Mouse (Mus musculus) kidney, adult 2 months (tissue): Measurements from ENCODE around the gene Insm2. TPM values are rescaled to one million over a fixed set of nuclear protein-coding genes. Genes with fewer than 3 reads are reported as not detected.
"Not testable (repeated sequence)": the region's sequence is repeated elsewhere in the genome, so short reads cannot be mapped to it uniquely, and the experiment has no call there.

ENCODE experiments used
- DNase-seq: peaks from one replicate; pipeline ENCODE4 v3.0.0; 2021
- H3K27ac ChIP-seq: fragments of 200-500 bp; 2 replicates; pipeline ENCODE4 v1.5.1; 2012; ENCODE audit warnings: low read depth, low read length, control low read depth, inconsistent platforms; ENCODE audit not compliant: insufficient read depth
- H3K27me3 ChIP-seq: fragments of 200-500 bp; replicated peaks from 2 replicates; pipeline ENCODE4 v1.6.1; 2012; ENCODE audit warnings: mild to moderate bottlenecking, moderate library complexity, low read length, inconsistent platforms; ENCODE audit not compliant: control insufficient read depth, insufficient read depth
- H3K36me3 ChIP-seq: fragments of 200-500 bp; 2 replicates; pipeline ENCODE4 v1.6.1; 2012; ENCODE audit warnings: mild to moderate bottlenecking, moderate library complexity, low read length, inconsistent platforms; ENCODE audit not compliant: control insufficient read depth, insufficient read depth
- H3K4me1 ChIP-seq: fragments of 200-500 bp; 2 replicates; pipeline ENCODE4 v1.6.1; 2011; ENCODE audit warnings: low read length; ENCODE audit not compliant: control insufficient read depth, insufficient read depth
- H3K4me3 ChIP-seq: fragments of 200-500 bp; 2 replicates; pipeline ENCODE4 v1.5.1; 2011; ENCODE audit warnings: mild to moderate bottlenecking, low read depth, low read length, control low read depth; ENCODE audit not compliant: insufficient read depth
- CTCF ChIP-seq: fragments of 200-500 bp; conservative IDR thresholded peaks from 2 replicates; pipeline ENCODE4 v1.5.1; 2011; ENCODE audit warnings: low read depth, mild to moderate bottlenecking, control low read depth, low read length, moderate library complexity, mixed read lengths; ENCODE audit not compliant: insufficient read depth, insufficient read length
- POLR2A ChIP-seq: fragments of 200-500 bp; IDR thresholded peaks from one replicate; pipeline ENCODE4 v1.6.1; 2011; ENCODE audit warnings: low read depth, low read length, control low read depth
- WGBS: fragments of 180-500 bp; shearing (Covaris S2); methylation state at CpG from one replicate; pipeline ENCODE4 v1.1.7; 2018; 5-methylcytosine and 5-hydroxymethylcytosine counted together
- polyA plus RNA-seq: library from polyadenylated mRNA; depleted of rRNA; stranded (reverse); fragments of >200 nt; gene quantifications from 2 replicates; pipeline ENCODE4 v1.2.3, GENCODE M21; 2012

Gene Insm2
- polyA plus RNA-seq, 1 experiment, result 0.09 TPM

- H3K36me3 ChIP-seq, result no peaks in the 10 kb centered on the region
- H3K4me1 ChIP-seq, result no peaks in the 10 kb centered on the region
- no peaks in the 10 kb centered on the region for H3K27me3 ChIP-seq
- no peak for DNase-seq
- H3K27ac ChIP-seq, result no peak overlapping the region
- no peak overlapping the region for H3K4me3 ChIP-seq
- TF ChIP-seq CTCF, result no peak
- TF ChIP-seq POLR2A, result no peak
- WGBS, result 76% methylated on average over 10 of the region's 10 CpGs
These were observed 27.6 kb upstream of the Insm2 start for GRCm38 (mm10) chr12:55571661-55572060.

GRCm38 (mm10) chr12:55573089-55573488, 26.1 kb upstream of the Insm2 start:
- H3K4me1 ChIP-seq, result no peaks in the 10 kb centered on the region
- H3K27me3 ChIP-seq, result no peaks in the 10 kb centered on the region
- no peak overlapping the region for H3K4me3 ChIP-seq
- TF ChIP-seq POLR2A (no peak), CTCF (no peak)
- H3K27ac ChIP-seq, result no peak overlapping the region
- H3K36me3 ChIP-seq, result no peaks in the 10 kb centered on the region
- DNase-seq, result no peak

GRCm38 (mm10) chr12:55573794-55574193, 25.4 kb upstream of the Insm2 start:
- no peak for DNase-seq
- Histone ChIP-seq H3K4me1 (no peaks in the 10 kb centered on the region), H3K36me3 (no peaks in the 10 kb centered on the region), H3K27ac (no peak overlapping the region), H3K27me3 (no peaks in the 10 kb centered on the region), H3K4me3 (no peak overlapping the region)
- 10% methylated on average over 6 of the region's 6 CpGs for WGBS
- TF ChIP-seq POLR2A (no peak), CTCF (no peak)

- not testable (repeated sequence) for DNase-seq, H3K4me1 ChIP-seq, H3K4me3 ChIP-seq, H3K27me3 ChIP-seq, H3K27ac ChIP-seq, H3K36me3 ChIP-seq
- 59% methylated on average over 9 of the region's 9 CpGs for WGBS
These were observed 12.3 kb upstream of the Insm2 start for GRCm38 (mm10) chr12:55586936-55587335.

- TF ChIP-seq POLR2A (no peak), CTCF (no peak)
- no peak for DNase-seq
- 8% methylated on average over 7 of the region's 7 CpGs for WGBS
- no peak overlapping the region for H3K27ac ChIP-seq
- H3K4me1 ChIP-seq, result no peaks in the 10 kb centered on the region
- peaks cover 2% of the 10 kb centered on the region; the same call in 1 of the 2 replicates for H3K27me3 ChIP-seq
- H3K4me3 ChIP-seq, result no peak overlapping the region
- H3K36me3 ChIP-seq, result no peaks in the 10 kb centered on the region
These were observed 715 bp upstream of the Insm2 start for GRCm38 (mm10) chr12:55598537-55598886.

- TF ChIP-seq CTCF, result no peak
- no peak for TF ChIP-seq POLR2A
- no peaks in the 10 kb centered on the region for H3K36me3 ChIP-seq
- peak; percentile 51 for DNase-seq
These were observed 644 bp downstream of the Insm2 start for GRCm38 (mm10) chr12:55599639-55600502.

GRCm38 (mm10) chr12:55600503-55600994, 1.3 kb downstream of the Insm2 start:
- no peak for TF ChIP-seq POLR2A
- TF ChIP-seq CTCF, result no peak
- H3K4me1 ChIP-seq, result no peaks in the 10 kb centered on the region
- H3K4me3 ChIP-seq, result no peak overlapping the region
- no peak overlapping the region for H3K27ac ChIP-seq
- no peak for DNase-seq
- no peaks in the 10 kb centered on the region for H3K36me3 ChIP-seq
- WGBS, result 8% methylated on average over 42 of the region's 42 CpGs
- H3K27me3 ChIP-seq, result peaks cover 2% of the 10 kb centered on the region; the same call in 1 of the 2 replicates

More at GRCm38 (mm10) chr12:55599639-55600502, 644 bp downstream of the Insm2 start:
- no peaks in the 10 kb centered on the region for H3K4me1 ChIP-seq
- no peak overlapping the region for H3K4me3 ChIP-seq
- H3K27ac ChIP-seq, result no peak overlapping the region
- H3K27me3 ChIP-seq, result peaks cover 2% of the 10 kb centered on the region; the same call in 1 of the 2 replicates
- 1% methylated on average over 109 of the region's 109 CpGs for WGBS
